Mouse (Mus musculus): Measurements from ENCODE around the gene Ropn1. TPM values are rescaled to one million over a fixed set of nuclear protein-coding genes. Genes with fewer than 3 reads are reported as not detected.
A peak's percentile ranks its signal among the peaks of the same experiment; 100 is the strongest.
"Not testable (repeated sequence)": the region's sequence is repeated elsewhere in the genome, so short reads cannot be mapped to it uniquely, and the experiment has no call there.

Gene Ropn1
- total RNA-seq, 2 experiments from 2014 or later = not detected

GRCm38 (mm10) chr16:34689879-34690278 is 40.2 kb downstream of the Ropn1 start:
- no peak for DNase-seq (ENCODE audit: extremely low spot score in 1 of 2, low spot score in 1 of 2)

DNA sequence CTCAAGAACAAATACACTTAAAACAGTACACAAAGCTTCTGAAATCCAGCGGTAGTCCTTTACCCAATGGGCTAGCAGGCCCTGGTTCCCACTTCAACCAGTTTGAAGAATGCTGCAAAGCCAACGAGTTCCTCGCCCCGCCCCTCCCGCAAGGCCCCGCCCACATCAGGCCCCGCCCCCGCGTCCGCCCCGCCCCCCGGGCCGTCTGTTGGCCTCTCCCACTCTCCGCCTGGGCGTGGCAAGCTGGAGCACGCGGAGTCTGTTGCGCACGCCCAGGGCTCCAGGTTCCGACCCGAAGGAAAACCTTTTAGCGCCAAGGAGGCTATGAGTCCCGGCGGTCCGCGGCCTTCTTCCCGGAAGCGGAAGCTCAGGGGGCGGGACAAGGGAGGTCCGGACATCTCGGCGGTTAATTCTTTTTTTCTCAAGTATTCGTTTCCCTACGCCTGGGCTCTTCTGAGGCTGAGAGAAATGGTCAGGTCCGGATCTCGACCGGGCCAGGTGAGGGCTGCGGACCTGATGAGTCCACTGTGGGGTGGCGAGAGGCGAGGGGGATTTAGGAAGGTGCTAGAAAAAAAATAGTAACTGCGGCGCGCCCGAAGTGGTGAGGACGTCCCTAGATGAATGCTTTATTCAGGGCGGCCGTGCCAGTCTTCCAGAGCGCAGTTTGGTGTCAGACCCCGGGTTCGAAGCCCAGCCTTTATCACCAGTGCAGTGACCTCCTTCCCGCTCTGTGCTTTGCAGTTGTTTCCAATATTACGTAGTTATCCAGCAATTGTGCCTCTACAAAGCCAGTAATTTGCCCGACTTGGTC is 40.8 kb downstream of the Ropn1 start, which contains the start of gene Ccdc14:
Gene Ccdc14 (plus strand): TSS at position 283 of the 811 bp plus-strand sequence.
- peak; percentile 66 to 73 for DNase-seq (ENCODE audit: extremely low spot score in 1 of 2, low spot score in 1 of 2)

- DNase-seq (ENCODE audit: extremely low spot score in 1 of 2, low spot score in 1 of 2) = no peak
Observed at GRCm38 (mm10) chr16:34691156-34691555, 41.4 kb downstream of the Ropn1 start.

GRCm38 (mm10) chr16:34694477-34694876 is 44.8 kb downstream of the Ropn1 start:
- no peak for DNase-seq (ENCODE audit: extremely low spot score in 1 of 2, low spot score in 1 of 2)

- DNase-seq (ENCODE audit: extremely low spot score in 1 of 2, low spot score in 1 of 2) = not testable (repeated sequence)
Observed at GRCm38 (mm10) chr16:34698721-34699120, 49.0 kb downstream of the Ropn1 start.

DNA sequence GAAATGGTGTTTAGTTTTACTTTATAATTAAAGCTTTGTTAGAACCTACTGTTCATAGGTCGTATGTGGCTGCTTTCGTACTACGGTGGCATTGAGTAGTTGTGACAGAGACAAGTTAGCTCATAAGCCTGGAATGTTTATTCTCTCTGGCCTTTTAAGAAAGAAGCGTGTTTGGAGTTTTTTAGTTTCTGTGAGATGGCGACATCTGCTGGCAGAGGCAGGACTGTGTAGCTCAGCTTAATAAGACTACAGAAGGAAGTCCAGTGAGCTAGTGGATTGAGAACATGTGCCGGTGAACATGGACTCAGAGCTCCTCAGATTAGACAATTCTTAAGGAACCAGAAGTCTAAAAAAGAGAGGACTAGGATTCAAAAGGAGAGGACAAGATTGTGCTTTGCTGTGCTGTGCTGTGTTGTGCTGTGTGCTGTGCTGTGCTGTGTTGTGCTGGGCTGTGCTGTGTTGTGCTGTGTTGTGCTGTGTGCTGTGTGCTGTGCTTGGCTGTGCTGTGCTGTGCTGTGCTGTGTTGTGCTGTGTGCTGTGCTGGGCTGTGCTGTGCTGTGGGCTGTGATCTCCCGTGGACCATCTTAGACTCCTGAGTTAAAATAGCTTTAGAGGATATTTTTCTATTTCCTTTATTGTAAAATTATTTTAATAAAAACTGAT is 50.6 kb downstream of the Ropn1 start:
- DNase-seq (ENCODE audit: extremely low spot score in 1 of 2, low spot score in 1 of 2) = peak; percentile 37 to 81

DNA sequence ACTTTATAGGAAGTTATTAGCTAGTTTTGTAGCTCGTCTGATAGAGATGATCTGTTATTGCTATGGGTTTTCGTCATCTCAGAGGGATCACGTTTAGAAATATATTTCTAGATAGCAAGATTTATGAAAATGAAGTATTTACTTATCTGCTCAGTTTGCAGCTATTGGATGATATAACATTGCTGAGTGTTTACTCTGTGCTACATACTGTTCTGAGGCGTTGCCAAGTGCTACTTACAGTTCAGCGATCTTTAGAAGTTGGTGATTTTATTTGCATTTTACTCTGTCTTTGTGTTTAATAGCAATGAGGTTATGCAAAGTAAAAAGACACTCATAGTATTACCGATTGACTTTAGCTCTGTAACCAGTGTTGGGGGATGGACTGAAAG is 51.1 kb downstream of the Ropn1 start:
- no peak for DNase-seq (ENCODE audit: extremely low spot score in 1 of 2, low spot score in 1 of 2)

GRCm38 (mm10) chr16:34706019-34706418 is 56.3 kb downstream of the Ropn1 start:
- DNase-seq (ENCODE audit: extremely low spot score in 1 of 2, low spot score in 1 of 2) = no peak

GRCm38 (mm10) chr16:34706487-34706946 is 56.8 kb downstream of the Ropn1 start:
- no peak for DNase-seq (ENCODE audit: extremely low spot score in 1 of 2, low spot score in 1 of 2)

GRCm38 (mm10) chr16:34711481-34711880 is 61.8 kb downstream of the Ropn1 start:
- no peak for DNase-seq (ENCODE audit: extremely low spot score in 1 of 2, low spot score in 1 of 2)

- DNase-seq (ENCODE audit: extremely low spot score in 1 of 2, low spot score in 1 of 2) = no peak
Observed at GRCm38 (mm10) chr16:34725156-34725555, 75.4 kb downstream of the Ropn1 start.

Other genes with a start within 250 kb of the Ropn1 start
- gene Kalrn, start 76.4 kb upstream of the Ropn1 start, total RNA-seq (2021) = 100 to 1,000 TPM; 456 to 578 TPM
- gene Ccdc14, start 40.7 kb downstream of the Ropn1 start, total RNA-seq (2021) = 1 to 10 TPM; 2.0 to 2.5 TPM
- 10 to 100 TPM; 13.6 to 14.8 TPM for gene Mylk, start 95.3 kb downstream of the Ropn1 start, total RNA-seq (2021)